Mouse (Mus musculus) hindlimb bud, embryonic 11.5 days (tissue): ENCODE data around the gene Rangap1.
"Not testable (repeated sequence)": the region's sequence is repeated elsewhere in the genome, so short reads cannot be mapped to it uniquely, and the experiment has no call there.

Source experiments
- DNase-seq: peaks from one replicate; pipeline ENCODE4 v3.0.0-alpha.2; 2012; ENCODE audit warnings: low read depth, low spot score; ENCODE audit errors: extremely low spot score

The Rangap1 gene

GRCm38 (mm10) chr15:81742368-81742767, 3.0 kb downstream of the Rangap1 start:
- not testable (repeated sequence) for DNase-seq

GRCm38 (mm10) chr15:81739924-81740323, 5.4 kb downstream of the Rangap1 start:
- no peak for DNase-seq

GRCm38 (mm10) chr15:81739296-81739695, 6.0 kb downstream of the Rangap1 start:
- DNase-seq: no peak

- no peak for DNase-seq
Measured at GRCm38 (mm10) chr15:81735075-81735474, 10.3 kb downstream of the Rangap1 start.

- DNase-seq: peak; percentile 90
Measured at GRCm38 (mm10) chr15:81729792-81730635, 15.3 kb downstream of the Rangap1 start.

GRCm38 (mm10) chr15:81729241-81729791, 16.0 kb downstream of the Rangap1 start:
- no peak for DNase-seq

- DNase-seq: no peak
Measured at GRCm38 (mm10) chr15:81725965-81726364, 19.4 kb downstream of the Rangap1 start.

GRCm38 (mm10) chr15:81723653-81724052, 21.7 kb downstream of the Rangap1 start:
- no peak for DNase-seq

GRCm38 (mm10) chr15:81722361-81722760, 23.0 kb downstream of the Rangap1 start:
- DNase-seq: no peak

GRCm38 (mm10) chr15:81719139-81719531, 26.2 kb downstream of the Rangap1 start:
- DNase-seq: no peak

- no peak for DNase-seq
Measured at GRCm38 (mm10) chr15:81718336-81719138, 26.8 kb downstream of the Rangap1 start.

GRCm38 (mm10) chr15:81713742-81714141, 31.6 kb downstream of the Rangap1 start:
- no peak for DNase-seq

- DNase-seq: no peak
Measured at GRCm38 (mm10) chr15:81710801-81711200, 34.5 kb downstream of the Rangap1 start.

- no peak for DNase-seq
Measured at GRCm38 (mm10) chr15:81709686-81710085, 35.6 kb downstream of the Rangap1 start.

GRCm38 (mm10) chr15:81708991-81709390, 36.3 kb downstream of the Rangap1 start:
- no peak for DNase-seq

GRCm38 (mm10) chr15:81703094-81703489, 42.2 kb downstream of the Rangap1 start:
- no peak for DNase-seq

- no peak for DNase-seq
Measured at GRCm38 (mm10) chr15:81702306-81703093, 42.8 kb downstream of the Rangap1 start.

- not testable (repeated sequence) for DNase-seq
Measured at GRCm38 (mm10) chr15:81701350-81701749, 44.0 kb downstream of the Rangap1 start.

GRCm38 (mm10) chr15:81700601-81701000, 44.7 kb downstream of the Rangap1 start:
- no peak for DNase-seq

GRCm38 (mm10) chr15:81700161-81700560, 45.2 kb downstream of the Rangap1 start:
- DNase-seq: no peak

- DNase-seq: no peak
Measured at GRCm38 (mm10) chr15:81698532-81698931, 46.8 kb downstream of the Rangap1 start.
